Mouse (Mus musculus): ENCODE measurements around the gene Olfr457.

GRCm38 (mm10) chr6:42435490-42435889 lies 40.6 kb downstream of the Olfr457 start:
- no peak for TF ChIP-seq CTCF (IDR thresholded peaks at IDR 0.05; ENCODE audit: insufficient read depth, low read depth, low read length)
- TF ChIP-seq POLR2A (IDR thresholded peaks at IDR 0.05; ENCODE audit: insufficient read depth, low read depth, low read length): no peak

Measured in olfactory bulb, adult 2 months (tissue).